Mouse (Mus musculus) megakaryocyte-erythroid progenitor cell, adult 5 weeks (primary cell): ENCODE measurements around the gene Cldn17. TPM values are rescaled to one million over a fixed set of nuclear protein-coding genes. Genes with fewer than 3 reads are reported as not detected.

Experiments
- polyA plus RNA-seq: library from polyadenylated mRNA; stranded (reverse); fragments of >175 nt; gene quantifications from 2 replicates; pipeline ENCODE4 v1.2.3, GENCODE M21; 2012

The Cldn17 gene
- polyA plus RNA-seq, result not detected in 2 replicates

DNA sequence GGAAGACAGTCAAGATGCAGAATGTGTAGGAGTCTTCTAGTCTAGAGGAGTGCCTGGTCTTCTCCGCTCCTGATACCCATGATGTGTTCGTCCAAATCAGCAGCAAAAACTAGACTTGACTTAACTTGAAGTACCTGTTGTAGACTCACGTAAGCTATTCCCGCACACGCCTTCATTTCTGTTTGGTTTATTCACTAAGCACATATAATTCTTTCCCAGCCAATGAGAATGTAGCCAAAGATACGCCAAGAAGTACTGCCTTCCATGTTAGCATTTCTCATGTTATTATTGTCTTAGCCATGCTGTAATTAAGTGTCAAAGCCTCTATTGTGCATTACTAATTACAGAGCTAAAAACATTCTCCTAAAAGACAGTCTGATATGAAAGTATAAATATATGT is at the start of gene Cldn17:
Gene Cldn17, minus strand, starts transcription at position 101 of the 400 bp plus-strand sequence.

Other genes with a start within 250 kb of the Cldn17 start
- 0.03 TPM in 1 of 2 replicates, not detected in the other for gene Grik1, start 216.7 kb downstream of the Cldn17 start, polyA plus RNA-seq
- gene Cldn8, start 56.2 kb upstream of the Cldn17 start, polyA plus RNA-seq, result not detected in 2 replicates
- not detected in 2 replicates for gene Krtap24-1, start 105.3 kb upstream of the Cldn17 start, polyA plus RNA-seq
- gene 2310079G19Rik, start 120.7 kb upstream of the Cldn17 start, polyA plus RNA-seq, result not detected in 2 replicates
- gene Krtap26-1, start 140.8 kb upstream of the Cldn17 start, polyA plus RNA-seq, result not detected in 2 replicates
- not detected in 2 replicates for gene Krtap27-1, start 164.7 kb upstream of the Cldn17 start, polyA plus RNA-seq
- gene 2310061N02Rik, start 201.0 kb upstream of the Cldn17 start, polyA plus RNA-seq, result not detected in 2 replicates
- gene Krtap13-1, start 221.9 kb upstream of the Cldn17 start, polyA plus RNA-seq, result 0.13 TPM in 1 of 2 replicates, not detected in the other
- gene Krtap13, start 244.7 kb upstream of the Cldn17 start, polyA plus RNA-seq, result 0.10 TPM in 1 of 2 replicates, not detected in the other